Mouse (Mus musculus) embryo, embryonic 11.5 days (tissue): ENCODE results near the gene Gm20388.

ENCODE experiments used
- DNase-seq: peaks from one replicate; pipeline ENCODE4 v3.0.0-alpha.2; 2012; ENCODE audit warnings: low read depth, low spot score

Gm20388 gene

GRCm38 (mm10) chr8:124311111-124311510, 4400.5 kb downstream of the Gm20388 start:
- no peak for DNase-seq

- no peak for DNase-seq
These were observed 4401.1 kb downstream of the Gm20388 start for GRCm38 (mm10) chr8:124311723-124312122.

- DNase-seq: no peak
These were observed 4401.6 kb downstream of the Gm20388 start for GRCm38 (mm10) chr8:124312228-124312627.

GRCm38 (mm10) chr8:124314803-124315202, 4404.2 kb downstream of the Gm20388 start:
- no peak for DNase-seq

GRCm38 (mm10) chr8:124316466-124317136, 4406.0 kb downstream of the Gm20388 start:
- no peak for DNase-seq

GRCm38 (mm10) chr8:124317191-124317682, 4406.6 kb downstream of the Gm20388 start:
- DNase-seq: no peak

GRCm38 (mm10) chr8:124317821-124318220, 4407.2 kb downstream of the Gm20388 start:
- no peak for DNase-seq

GRCm38 (mm10) chr8:124318612-124319315, 4408.1 kb downstream of the Gm20388 start:
- no peak for DNase-seq

GRCm38 (mm10) chr8:124319316-124319652, 4408.6 kb downstream of the Gm20388 start:
- no peak for DNase-seq

- DNase-seq: no peak
These were observed 4410.7 kb downstream of the Gm20388 start for GRCm38 (mm10) chr8:124321227-124321840.

GRCm38 (mm10) chr8:124323356-124323755, 4412.7 kb downstream of the Gm20388 start:
- no peak for DNase-seq

GRCm38 (mm10) chr8:124328259-124328658, 4417.6 kb downstream of the Gm20388 start:
- no peak for DNase-seq

- DNase-seq: no peak
These were observed 4419.0 kb downstream of the Gm20388 start for GRCm38 (mm10) chr8:124329690-124330089.

- DNase-seq: no peak
These were observed 4419.8 kb downstream of the Gm20388 start for GRCm38 (mm10) chr8:124330433-124330832.

- DNase-seq: no peak
These were observed 4420.5 kb downstream of the Gm20388 start for GRCm38 (mm10) chr8:124331094-124331493.

- DNase-seq: no peak
These were observed 4421.1 kb downstream of the Gm20388 start for GRCm38 (mm10) chr8:124331706-124332105.

GRCm38 (mm10) chr8:124336302-124336701, 4425.7 kb downstream of the Gm20388 start:
- no peak for DNase-seq

- DNase-seq: no peak
These were observed 4429.1 kb downstream of the Gm20388 start for GRCm38 (mm10) chr8:124339742-124340141.

- DNase-seq: no peak
These were observed 4429.9 kb downstream of the Gm20388 start for GRCm38 (mm10) chr8:124340360-124341068.

- no peak for DNase-seq
These were observed 4432.5 kb downstream of the Gm20388 start for GRCm38 (mm10) chr8:124343151-124343550.

- no peak for DNase-seq
These were observed 4433.4 kb downstream of the Gm20388 start for GRCm38 (mm10) chr8:124343991-124344390.

- no peak for DNase-seq
These were observed 4434.5 kb downstream of the Gm20388 start for GRCm38 (mm10) chr8:124345098-124345497.
